Mouse (Mus musculus): Measurements from ENCODE around the gene Akap8l. TPM values are rescaled to one million over a fixed set of nuclear protein-coding genes. Genes with fewer than 3 reads are reported as not detected.

Gene Akap8l
- polyA plus RNA-seq, 1 experiment from 2014 or later, result 44.3 TPM

GRCm38 (mm10) chr17:32313892-32314291 is 36.5 kb downstream of the Akap8l start:
- Histone ChIP-seq H3K9me3 (replicated peaks; ENCODE audit: control insufficient read depth, low read length) (no peaks in the 10 kb centered on the region), H3K4me3 (ENCODE audit: low read depth, low read length) (no peak overlapping the region), H3K27me3 (ENCODE audit: control insufficient read depth, insufficient read depth, low read length) (no peaks in the 10 kb centered on the region), H3K9ac (replicated peaks; ENCODE audit: low read length) (no peak overlapping the region), H3K4me2 (ENCODE audit: low read depth, low read length) (no peak overlapping the region), H3K4me1 (ENCODE audit: control insufficient read depth, insufficient read depth, low read length) (no peaks in the 10 kb centered on the region), H3K27ac (replicated peaks; ENCODE audit: low read depth, low read length) (no peak overlapping the region), H3K36me3 (replicated peaks; ENCODE audit: control insufficient read depth, insufficient read depth, low read depth, low read length) (peaks cover 35% of the 10 kb centered on the region)
- WGBS, result 84% methylated on average over 5 of the region's 5 CpGs
- no peak for ATAC-seq (replicated peaks; ENCODE audit: insufficient number of reproducible peaks, low FRiP score, low TSS enrichment, low read depth)
- no peak for DNase-seq (ENCODE audit: low spot score)

DNA sequence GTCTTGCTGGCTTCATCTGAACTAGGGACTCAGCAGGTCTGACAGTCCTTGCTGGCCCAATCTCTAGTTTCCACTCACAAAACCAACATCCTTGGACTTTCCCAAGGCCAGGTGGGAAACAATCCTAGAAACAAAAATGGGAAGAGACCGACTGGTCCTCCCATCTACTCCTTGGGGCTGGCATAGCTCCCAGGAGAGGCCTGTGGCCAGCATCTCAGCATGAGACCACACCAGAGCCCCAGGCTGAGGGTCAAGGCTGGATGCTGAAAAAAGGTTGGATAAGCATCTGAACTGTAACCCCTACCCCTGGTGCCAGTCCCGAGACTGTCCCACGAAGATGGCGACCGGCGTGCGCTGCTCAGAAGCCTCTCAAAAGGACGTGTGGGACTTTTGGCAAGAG is 37.6 kb downstream of the Akap8l start:
- H3K27me3 ChIP-seq (ENCODE audit: control insufficient read depth, insufficient read depth, low read length), result no peaks in the 10 kb centered on the region
- 95% methylated on average over 8 of the region's 8 CpGs for WGBS
- no peak overlapping the region for H3K4me3 ChIP-seq (ENCODE audit: low read depth, low read length)
- H3K9ac ChIP-seq (replicated peaks; ENCODE audit: low read length), result no peak overlapping the region
- ATAC-seq (replicated peaks; ENCODE audit: insufficient number of reproducible peaks, low FRiP score, low TSS enrichment, low read depth) (no peak), DNase-seq (ENCODE audit: low spot score) (no peak)
- no peak overlapping the region for H3K27ac ChIP-seq (replicated peaks; ENCODE audit: low read depth, low read length)
- no peaks in the 10 kb centered on the region for H3K4me1 ChIP-seq (ENCODE audit: control insufficient read depth, insufficient read depth, low read length)
- H3K36me3 ChIP-seq (replicated peaks; ENCODE audit: control insufficient read depth, insufficient read depth, low read depth, low read length), result peaks cover 35% of the 10 kb centered on the region
- no peaks in the 10 kb centered on the region for H3K9me3 ChIP-seq (replicated peaks; ENCODE audit: control insufficient read depth, low read length)
- H3K4me2 ChIP-seq (ENCODE audit: low read depth, low read length), result no peak overlapping the region

GRCm38 (mm10) chr17:32307963-32308362 is 42.4 kb downstream of the Akap8l start:
- WGBS, result 92% methylated on average over 4 of the region's 4 CpGs
- ATAC-seq (replicated peaks; ENCODE audit: insufficient number of reproducible peaks, low FRiP score, low TSS enrichment, low read depth) (no peak), DNase-seq (ENCODE audit: low spot score) (no peak)
- no peaks in the 10 kb centered on the region for H3K4me1 ChIP-seq (ENCODE audit: control insufficient read depth, insufficient read depth, low read length)
- H3K9ac ChIP-seq (replicated peaks; ENCODE audit: low read length), result no peak overlapping the region
- no peaks in the 10 kb centered on the region for H3K27me3 ChIP-seq (ENCODE audit: control insufficient read depth, insufficient read depth, low read length)
- peaks cover 22% of the 10 kb centered on the region for H3K36me3 ChIP-seq (replicated peaks; ENCODE audit: control insufficient read depth, insufficient read depth, low read depth, low read length)
- no peak overlapping the region for H3K4me2 ChIP-seq (ENCODE audit: low read depth, low read length)
- H3K9me3 ChIP-seq (replicated peaks; ENCODE audit: control insufficient read depth, low read length), result no peaks in the 10 kb centered on the region
- no peak overlapping the region for H3K4me3 ChIP-seq (ENCODE audit: low read depth, low read length)
- no peak overlapping the region for H3K27ac ChIP-seq (replicated peaks; ENCODE audit: low read depth, low read length)

GRCm38 (mm10) chr17:32298125-32298524 is 52.3 kb downstream of the Akap8l start:
- no peak overlapping the region for H3K4me3 ChIP-seq (ENCODE audit: low read depth, low read length)
- ATAC-seq (replicated peaks; ENCODE audit: insufficient number of reproducible peaks, low FRiP score, low TSS enrichment, low read depth) (no peak), DNase-seq (ENCODE audit: low spot score) (no peak)
- H3K36me3 ChIP-seq (replicated peaks; ENCODE audit: control insufficient read depth, insufficient read depth, low read depth, low read length), result no peaks in the 10 kb centered on the region
- no peak overlapping the region for H3K9ac ChIP-seq (replicated peaks; ENCODE audit: low read length)
- no peak overlapping the region for H3K4me2 ChIP-seq (ENCODE audit: low read depth, low read length)
- WGBS, result 89% methylated on average over 1 of the region's 1 CpGs
- H3K27ac ChIP-seq (replicated peaks; ENCODE audit: low read depth, low read length), result no peak overlapping the region
- no peaks in the 10 kb centered on the region for H3K9me3 ChIP-seq (replicated peaks; ENCODE audit: control insufficient read depth, low read length)
- no peaks in the 10 kb centered on the region for H3K4me1 ChIP-seq (ENCODE audit: control insufficient read depth, insufficient read depth, low read length)
- no peaks in the 10 kb centered on the region for H3K27me3 ChIP-seq (ENCODE audit: control insufficient read depth, insufficient read depth, low read length)

DNA sequence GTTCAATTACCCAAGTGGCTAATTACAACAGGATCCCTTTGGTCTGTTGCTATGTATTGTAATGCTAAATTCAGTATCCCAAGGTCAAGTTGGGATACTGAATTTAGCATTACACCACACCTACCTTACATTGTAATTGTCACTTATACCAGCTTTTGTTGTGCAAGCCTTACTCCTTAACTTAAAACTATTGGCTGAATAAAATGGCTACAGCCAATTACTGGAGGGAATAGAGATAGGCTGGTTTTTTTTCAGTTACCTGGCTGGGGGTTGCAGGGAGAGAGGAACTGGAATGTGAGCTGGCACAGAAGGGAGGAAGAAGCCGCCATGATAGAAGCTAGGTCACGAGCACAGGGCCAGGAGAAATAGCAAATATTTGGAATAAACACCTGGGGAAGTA is 54.5 kb downstream of the Akap8l start:
- Histone ChIP-seq H3K27me3 (ENCODE audit: control insufficient read depth, insufficient read depth, low read length) (no peaks in the 10 kb centered on the region), H3K9me3 (replicated peaks; ENCODE audit: control insufficient read depth, low read length) (no peaks in the 10 kb centered on the region), H3K4me2 (ENCODE audit: low read depth, low read length) (no peak overlapping the region), H3K9ac (replicated peaks; ENCODE audit: low read length) (no peak overlapping the region), H3K4me1 (ENCODE audit: control insufficient read depth, insufficient read depth, low read length) (no peaks in the 10 kb centered on the region), H3K36me3 (replicated peaks; ENCODE audit: control insufficient read depth, insufficient read depth, low read depth, low read length) (no peaks in the 10 kb centered on the region), H3K4me3 (ENCODE audit: low read depth, low read length) (no peak overlapping the region), H3K27ac (replicated peaks; ENCODE audit: low read depth, low read length) (no peak overlapping the region)
- WGBS, result 91% methylated on average over 2 of the region's 2 CpGs
- DNase-seq (ENCODE audit: low spot score) (no peak), ATAC-seq (replicated peaks; ENCODE audit: insufficient number of reproducible peaks, low FRiP score, low TSS enrichment, low read depth) (no peak)

DNA sequence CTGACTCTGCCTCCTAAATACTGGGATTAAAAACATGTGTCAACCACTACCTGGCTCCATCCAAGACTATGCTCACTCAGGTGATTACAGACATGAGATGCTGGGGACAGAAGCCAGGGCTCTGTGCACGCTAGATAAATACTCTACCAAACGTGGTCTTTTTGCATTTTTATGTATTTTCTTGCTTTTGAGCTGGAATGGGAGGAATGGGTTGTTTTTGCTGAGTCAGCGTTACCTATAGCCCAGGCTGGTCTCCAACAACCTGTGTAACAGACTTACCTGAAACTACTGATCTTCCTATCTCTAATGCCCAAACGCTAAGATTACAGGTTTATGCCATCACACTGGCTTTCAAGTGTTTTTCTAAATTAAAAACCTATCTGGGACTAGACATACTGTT is 55.2 kb downstream of the Akap8l start:
- ATAC-seq (replicated peaks; ENCODE audit: insufficient number of reproducible peaks, low FRiP score, low TSS enrichment, low read depth) (no peak), DNase-seq (ENCODE audit: low spot score) (no peak)
- no peak overlapping the region for H3K27ac ChIP-seq (replicated peaks; ENCODE audit: low read depth, low read length)
- H3K4me2 ChIP-seq (ENCODE audit: low read depth, low read length), result no peak overlapping the region
- H3K9me3 ChIP-seq (replicated peaks; ENCODE audit: control insufficient read depth, low read length), result no peaks in the 10 kb centered on the region
- no peak overlapping the region for H3K4me3 ChIP-seq (ENCODE audit: low read depth, low read length)
- no peaks in the 10 kb centered on the region for H3K27me3 ChIP-seq (ENCODE audit: control insufficient read depth, insufficient read depth, low read length)
- H3K4me1 ChIP-seq (ENCODE audit: control insufficient read depth, insufficient read depth, low read length), result no peaks in the 10 kb centered on the region
- no peak overlapping the region for H3K9ac ChIP-seq (replicated peaks; ENCODE audit: low read length)
- H3K36me3 ChIP-seq (replicated peaks; ENCODE audit: control insufficient read depth, insufficient read depth, low read depth, low read length), result no peaks in the 10 kb centered on the region
- 84% methylated on average over 4 of the region's 4 CpGs for WGBS

DNA sequence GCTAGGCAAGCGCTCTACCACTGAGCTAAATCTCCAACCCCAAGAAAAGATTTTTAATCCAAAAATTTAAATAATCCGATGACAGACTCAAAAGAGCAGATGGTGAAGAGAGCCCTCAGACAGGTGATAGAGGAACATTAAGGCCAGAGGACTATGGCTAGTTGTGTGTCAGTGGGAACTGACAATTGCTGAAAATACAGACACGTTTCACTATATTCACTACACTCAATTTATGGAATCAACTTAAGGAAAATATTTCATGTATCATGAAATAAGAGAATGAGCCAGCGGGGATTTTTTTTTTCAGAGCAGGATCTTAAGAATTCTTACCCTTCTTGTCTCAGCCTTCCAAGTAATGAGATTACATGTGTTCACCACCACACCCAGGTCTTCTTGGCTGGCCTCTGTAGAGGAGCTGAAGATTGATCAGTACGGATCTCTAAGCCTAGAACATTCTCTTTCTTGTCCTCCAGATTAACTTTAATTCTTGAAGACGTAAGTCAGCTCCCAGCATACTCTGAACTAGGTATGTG is 65.2 kb downstream of the Akap8l start:
- DNase-seq (ENCODE audit: low spot score) (no peak), ATAC-seq (replicated peaks; ENCODE audit: insufficient number of reproducible peaks, low FRiP score, low TSS enrichment, low read depth) (no peak)
- 57% methylated on average over 6 of the region's 6 CpGs for whole genome bisulfite sequencing
- Histone ChIP-seq H3K9me3 (replicated peaks; ENCODE audit: control insufficient read depth, low read length) (no peaks in the 10 kb centered on the region), H3K36me3 (replicated peaks; ENCODE audit: control insufficient read depth, insufficient read depth, low read depth, low read length) (no peaks in the 10 kb centered on the region), H3K4me3 (ENCODE audit: low read depth, low read length) (peak overlapping the region; percentile 98), H3K4me2 (ENCODE audit: low read depth, low read length) (peak overlapping the region; percentile 31), H3K9ac (replicated peaks; ENCODE audit: low read length) (peak overlapping the region; percentile 96), H3K27ac (replicated peaks; ENCODE audit: low read depth, low read length) (no peak overlapping the region), H3K27me3 (ENCODE audit: control insufficient read depth, insufficient read depth, low read length) (no peaks in the 10 kb centered on the region), H3K4me1 (ENCODE audit: control insufficient read depth, insufficient read depth, low read length) (no peaks in the 10 kb centered on the region)

DNA sequence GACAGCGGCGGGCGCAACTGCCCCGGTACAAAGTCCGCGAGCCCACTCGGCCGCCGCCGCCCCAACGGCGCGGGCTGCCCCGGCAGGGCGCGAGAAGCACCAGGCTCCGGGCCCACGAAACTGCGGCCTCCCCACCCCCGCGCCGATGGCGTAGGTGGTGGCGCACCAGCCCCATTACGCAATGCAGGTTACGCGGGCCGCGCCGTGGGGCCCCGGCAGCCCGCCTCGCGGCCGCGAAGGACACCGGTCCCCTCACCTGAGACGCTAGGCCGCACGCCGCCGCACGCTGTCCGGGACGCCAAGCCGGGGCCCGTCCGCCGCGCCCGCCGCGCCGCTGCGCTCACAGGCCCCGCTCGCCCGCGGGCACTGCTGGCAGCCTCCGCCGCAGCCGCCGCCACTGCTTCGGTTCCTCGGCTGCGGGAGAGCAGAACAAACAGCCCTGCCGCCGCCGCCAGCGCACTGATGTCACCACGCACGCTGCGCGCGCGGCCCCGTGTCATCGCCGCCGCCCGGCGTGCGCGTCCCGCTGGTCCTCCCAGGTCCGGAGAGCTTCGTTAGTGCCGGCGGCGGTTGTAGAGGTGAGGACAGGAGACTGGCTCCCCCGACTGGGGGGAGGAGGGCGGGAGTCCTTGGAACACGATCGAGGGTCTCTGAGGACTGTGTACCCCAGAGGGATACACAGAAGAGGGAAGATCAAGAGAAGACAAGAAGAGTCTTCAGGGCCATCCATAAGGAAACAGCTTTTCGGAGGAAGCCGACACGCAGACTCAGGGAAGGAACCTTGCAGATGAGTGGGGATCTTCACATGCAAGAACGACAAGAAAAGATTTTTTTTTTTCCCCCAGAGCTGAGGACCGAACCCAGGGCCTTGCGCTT is 65.9 kb downstream of the Akap8l start, which contains the start of gene Brd4:
Brd4 (minus strand) TSS at position 461 of the 876 bp plus-strand sequence.
- Histone ChIP-seq H3K9ac (replicated peaks; ENCODE audit: low read length) (peak within 1 kb of the TSS; percentile 96), H3K36me3 (replicated peaks; ENCODE audit: control insufficient read depth, insufficient read depth, low read depth, low read length) (no peaks in the 10 kb centered on the region), H3K27ac (replicated peaks; ENCODE audit: low read depth, low read length) (peak within 1 kb of the TSS; percentile 98), H3K9me3 (replicated peaks; ENCODE audit: control insufficient read depth, low read length) (no peaks in the 10 kb centered on the region), H3K27me3 (ENCODE audit: control insufficient read depth, insufficient read depth, low read length) (no peaks in the 10 kb centered on the region), H3K4me3 (ENCODE audit: low read depth, low read length) (peak within 1 kb of the TSS; percentile 98), H3K4me2 (ENCODE audit: low read depth, low read length) (peak within 1 kb of the TSS; percentile 67), H3K4me1 (ENCODE audit: control insufficient read depth, insufficient read depth, low read length) (no peaks in the 10 kb centered on the region)
- DNase-seq (ENCODE audit: low spot score), result peak; percentile 93
- WGBS, result 1% methylated on average over 89 of the region's 100 CpGs
- ATAC-seq (replicated peaks; ENCODE audit: insufficient number of reproducible peaks, low FRiP score, low TSS enrichment, low read depth), result peak; percentile 85
